In the genomic region with DNA sequence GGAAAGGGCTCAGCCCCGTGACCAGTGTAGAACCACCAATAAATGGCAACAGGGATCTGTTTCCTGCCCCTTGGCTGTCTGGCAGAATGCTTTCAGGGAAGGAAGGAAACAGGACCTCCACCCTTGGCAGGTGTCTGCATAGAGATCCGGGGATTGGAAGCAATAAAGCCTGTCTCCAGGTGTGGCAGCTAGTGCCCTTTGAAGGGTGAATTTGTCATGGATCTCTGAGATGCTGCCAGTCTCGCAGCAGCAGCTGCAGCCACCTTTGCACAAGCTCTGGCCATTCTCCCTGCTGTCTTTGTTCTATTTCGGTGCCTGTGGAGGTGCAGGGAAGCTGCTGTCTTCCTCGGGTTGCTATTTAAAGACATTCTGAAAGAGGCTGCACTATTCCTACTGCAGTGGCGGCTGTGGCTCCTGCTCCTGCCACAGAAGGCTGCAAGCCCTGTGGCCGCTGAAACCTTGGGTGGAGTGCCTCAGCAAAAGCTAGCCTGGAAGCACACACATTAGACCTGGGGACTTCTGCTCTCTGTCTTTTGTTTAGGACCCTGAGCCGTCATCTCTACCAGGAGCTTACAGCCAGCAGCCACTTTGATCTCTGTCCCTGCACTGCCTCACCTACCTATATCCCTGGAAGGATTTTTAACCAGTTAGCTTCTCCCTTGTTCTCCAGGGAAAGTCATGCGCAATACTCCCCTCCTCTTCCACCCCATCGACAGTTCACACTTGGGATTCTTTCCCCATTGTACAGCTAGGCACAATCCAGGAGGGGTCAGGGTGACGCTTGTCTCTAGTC, we compare ENCODE assay signal across 9 mouse cellular contexts. TPM values are rescaled to one million over a fixed set of nuclear protein-coding genes. Genes with fewer than 3 reads are reported as not detected.
A peak's percentile ranks its signal among the peaks of the same experiment; 100 is the strongest.
DNase-seq lines count a peak whose midpoint lies in the region; ATAC-seq lines count a peak whose summit lies in the region.
"Had no signal": no experiment of that assay in that cellular context is flagged by ENCODE, and none has a peak within 500 bp of the region (broad histone marks: within the 10 kb centered on the region; RNA-seq: fewer than 3 reads in every experiment).

No protein-coding gene starts in this region.

- H3K9me3 ChIP-seq in intestine, embryonic 14.5 days (ENCODE audit: control insufficient read depth, low read length): no peaks in the 10 kb centered on the region
- no peaks in the 10 kb centered on the region for H3K9me3 ChIP-seq in intestine, embryonic 15.5 days
- H3K9me3 ChIP-seq in embryonic facial prominence, embryonic 15.5 days (replicated peaks): no peaks in the 10 kb centered on the region
- H3K9me3 ChIP-seq in heart, embryonic 16.5 days (replicated peaks; ENCODE audit: control insufficient read depth, low read length): no peaks in the 10 kb centered on the region
- H3K9me3 ChIP-seq: embryonic facial prominence, embryonic 12.5 days had no signal

- H3K4me2 ChIP-seq in intestine, embryonic 14.5 days (ENCODE audit: low read length): no peak overlapping the region
- H3K4me2 ChIP-seq in intestine, embryonic 15.5 days (replicated peaks): no peak overlapping the region
- no peak overlapping the region for H3K4me2 ChIP-seq in embryonic facial prominence, embryonic 15.5 days (replicated peaks)
- H3K4me2 ChIP-seq in heart, embryonic 16.5 days (ENCODE audit: low read depth, low read length): peak overlapping the region; percentile 42
- H3K4me2 ChIP-seq: embryonic facial prominence, embryonic 12.5 days had no signal

- WGBS in intestine, embryonic 14.5 days: 39% methylated on average over 11 of the region's 11 CpGs
- 43% methylated on average over 11 of the region's 11 CpGs for WGBS in intestine, embryonic 15.5 days
- WGBS in embryonic facial prominence, embryonic 15.5 days: 40% methylated on average over 11 of the region's 11 CpGs
- 24% methylated on average over 11 of the region's 11 CpGs for WGBS in heart, embryonic 16.5 days

- H3K4me3 ChIP-seq in intestine, embryonic 14.5 days (ENCODE audit: low read depth, low read length): no peak overlapping the region
- H3K4me3 ChIP-seq in intestine, embryonic 15.5 days (replicated peaks): no peak overlapping the region
- no peak overlapping the region for H3K4me3 ChIP-seq in embryonic facial prominence, embryonic 15.5 days (replicated peaks)
- no peak overlapping the region for H3K4me3 ChIP-seq in heart, embryonic 16.5 days (ENCODE audit: low read length)
- H3K4me3 ChIP-seq: embryonic facial prominence, embryonic 12.5 days had no signal

- H3K27me3 ChIP-seq in intestine, embryonic 14.5 days (replicated peaks; ENCODE audit: control insufficient read depth, insufficient read depth, low read length): no peaks in the 10 kb centered on the region
- H3K27me3 ChIP-seq in intestine, embryonic 15.5 days (replicated peaks): no peaks in the 10 kb centered on the region
- no peaks in the 10 kb centered on the region for H3K27me3 ChIP-seq in embryonic facial prominence, embryonic 15.5 days
- no peaks in the 10 kb centered on the region for H3K27me3 ChIP-seq in heart, embryonic 16.5 days (ENCODE audit: control insufficient read depth, insufficient read depth, low read length)
- H3K27me3 ChIP-seq: embryonic facial prominence, embryonic 12.5 days had no signal

- peaks cover 3% of the 10 kb centered on the region; the same call in 1 of the 2 replicates for H3K36me3 ChIP-seq in intestine, embryonic 14.5 days (ENCODE audit: control insufficient read depth, insufficient read depth, low read length)
- no peaks in the 10 kb centered on the region for H3K36me3 ChIP-seq in intestine, embryonic 15.5 days
- H3K36me3 ChIP-seq in embryonic facial prominence, embryonic 15.5 days: 0 out of 2 replicates have a peak, but pooled peaks cover 5% of the 10 kb centered on the region
- H3K36me3 ChIP-seq in heart, embryonic 16.5 days (ENCODE audit: control insufficient read depth, insufficient read depth): no peaks in the 10 kb centered on the region
- H3K36me3 ChIP-seq: embryonic facial prominence, embryonic 12.5 days had no signal

- no peak overlapping the region for H3K27ac ChIP-seq in intestine, embryonic 14.5 days (ENCODE audit: low read depth)
- H3K27ac ChIP-seq in intestine, embryonic 15.5 days: no peak overlapping the region
- 0 out of 2 replicates have a peak overlapping the region, but pooled peaks have one; percentile 44 for H3K27ac ChIP-seq in embryonic facial prominence, embryonic 15.5 days (replicated peaks)
- H3K27ac ChIP-seq in heart, embryonic 16.5 days (ENCODE audit: low read length): peak overlapping the region; percentile 92
- H3K27ac ChIP-seq: embryonic facial prominence, embryonic 12.5 days had no signal

- peak; percentile 54 for DNase-seq in intestine, embryonic 14.5 days (ENCODE audit: low spot score)
- peak; percentile 34 to 63 for DNase-seq in left cerebral cortex, adult 18-20 months (ENCODE audit: low spot score in 2 of 2)
- DNase-seq in right cerebral cortex, postnatal 10 days (ENCODE audit: low spot score in 2 of 2): peak; percentile 47 to 58
- no peak for DNase-seq in adrenal gland, adult 18-20 months (ENCODE audit: low spot score in 2 of 2)
- DNase-seq in thymus, adult 18-20 months: no peak

- no peak overlapping the region; the same call in 1 of the 2 replicates for H3K9ac ChIP-seq in intestine, embryonic 14.5 days (ENCODE audit: low read length)
- no peak overlapping the region for H3K9ac ChIP-seq in intestine, embryonic 15.5 days
- no peak overlapping the region for H3K9ac ChIP-seq in embryonic facial prominence, embryonic 15.5 days
- H3K9ac ChIP-seq in heart, embryonic 16.5 days (ENCODE audit: low read length): peak overlapping the region; percentile 39
- H3K9ac ChIP-seq: embryonic facial prominence, embryonic 12.5 days had no signal

- H3K4me1 ChIP-seq in intestine, embryonic 14.5 days (replicated peaks; ENCODE audit: control insufficient read depth, insufficient read depth, low read length): peaks cover 3% of the 10 kb centered on the region; the same call in 1 of the 2 replicates
- H3K4me1 ChIP-seq in intestine, embryonic 15.5 days (replicated peaks): 0 out of 2 replicates have a peak, but pooled peaks cover 6% of the 10 kb centered on the region
- H3K4me1 ChIP-seq in embryonic facial prominence, embryonic 15.5 days: 0 out of 2 replicates have a peak, but pooled peaks cover 13% of the 10 kb centered on the region
- H3K4me1 ChIP-seq in heart, embryonic 16.5 days (ENCODE audit: control insufficient read depth, insufficient read depth, low read length): peaks cover 27% of the 10 kb centered on the region
- H3K4me1 ChIP-seq: embryonic facial prominence, embryonic 12.5 days had no signal

- no peak for ATAC-seq in intestine, embryonic 14.5 days (replicated peaks; ENCODE audit: low FRiP score, low TSS enrichment, low read depth)
- ATAC-seq in intestine, embryonic 15.5 days: no peak; the same call in 1 of the 2 replicates
- no peak for ATAC-seq in embryonic facial prominence, embryonic 15.5 days (ENCODE audit: insufficient number of reproducible peaks, low FRiP score, low TSS enrichment, low read depth)
- peak; percentile 74 for ATAC-seq in heart, embryonic 16.5 days (replicated peaks; ENCODE audit: extremely low read depth, insufficient read depth, low FRiP score)

RNA-seq across cellular contexts. Expression of gene Has3, which starts 30.6 kb away (rescaled TPM):
- 0.14 and 0.19 TPM in 2 replicates for polyA plus RNA-seq in intestine, embryonic 14.5 days (2014; fragmentation: Nextera tagmentation; extraction: Ambion mirVana)
- 0.10 and 0.18 TPM in 2 replicates for polyA plus RNA-seq in intestine, embryonic 15.5 days (2015; fragmentation: Nextera tagmentation; extraction: Ambion mirVana)
- polyA plus RNA-seq in embryonic facial prominence, embryonic 15.5 days (2015; fragmentation: Nextera tagmentation; extraction: Ambion mirVana): 1.3 TPM in 2 replicates
- polyA plus RNA-seq in heart, embryonic 16.5 days (2015; fragmentation: Nextera tagmentation; extraction: Ambion mirVana): 0.22 and 0.26 TPM in 2 replicates
- 1 to 10 TPM; 1.1 to 2.0 TPM for total RNA-seq in left cerebral cortex, adult 18-20 months (2021)
- under 1 TPM; 0.26 to 0.33 TPM for total RNA-seq in adrenal gland, adult 18-20 months (2021)

RNA-seq across cellular contexts. Expression of gene Utp4, which starts 54.0 kb away (rescaled TPM):
- 79.6 and 85.4 TPM in 2 replicates for polyA plus RNA-seq in intestine, embryonic 14.5 days (2014; fragmentation: Nextera tagmentation; extraction: Ambion mirVana)
- 67.1 and 71.1 TPM in 2 replicates for polyA plus RNA-seq in intestine, embryonic 15.5 days (2015; fragmentation: Nextera tagmentation; extraction: Ambion mirVana)
- 59.7 and 60.5 TPM in 2 replicates for polyA plus RNA-seq in embryonic facial prominence, embryonic 15.5 days (2015; fragmentation: Nextera tagmentation; extraction: Ambion mirVana)
- polyA plus RNA-seq in heart, embryonic 16.5 days (2015; fragmentation: Nextera tagmentation; extraction: Ambion mirVana): 42.5 and 48.1 TPM in 2 replicates
- 10 to 100 TPM; 36.9 to 40.8 TPM for total RNA-seq in left cerebral cortex, adult 18-20 months (2021)
- total RNA-seq in adrenal gland, adult 18-20 months (2021): 10 to 100 TPM; 48.9 to 50.9 TPM

Comparison
In these comparisons a context has a peak if more than half of its experiments do, and no peak if none do; other contexts are left out.
1. DNase-seq: peak in intestine, embryonic 14.5 days (single experiment), left cerebral cortex, adult 18-20 months (2 of 2) and right cerebral cortex, postnatal 10 days (2 of 2); none in adrenal gland, adult 18-20 months (0 of 2) and thymus, adult 18-20 months (0 of 2).
2. H3K27ac ChIP-seq: peak in embryonic facial prominence, embryonic 15.5 days (single experiment) and heart, embryonic 16.5 days (single experiment); none in intestine, embryonic 14.5 days (single experiment) and intestine, embryonic 15.5 days (single experiment).